Mouse (Mus musculus) induced T-regulatory cell, adult 2 months (primary cell): ENCODE measurements around the gene Mef2d.
"Not testable (repeated sequence)": the region's sequence is repeated elsewhere in the genome, so short reads cannot be mapped to it uniquely, and the experiment has no call there.

Experiments used
- DNase-seq: peaks from one replicate; pipeline ENCODE4 v3.0.0-alpha.2; 2012; ENCODE audit warnings: low read depth

The Mef2d gene

GRCm38 (mm10) chr3:88150061-88150998 lies 8.2 kb downstream of the Mef2d start:
- peak; percentile 29 for DNase-seq

GRCm38 (mm10) chr3:88150999-88151364 lies 8.8 kb downstream of the Mef2d start:
- peak; percentile 83 for DNase-seq

- peak; percentile 43 for DNase-seq
Observed at GRCm38 (mm10) chr3:88152056-88152455, 9.9 kb downstream of the Mef2d start.

- peak; percentile 26 for DNase-seq
Observed at GRCm38 (mm10) chr3:88153290-88154011, 11.3 kb downstream of the Mef2d start.

- no peak for DNase-seq
Observed at GRCm38 (mm10) chr3:88154236-88154635, 12.1 kb downstream of the Mef2d start.

- no peak for DNase-seq
Observed at GRCm38 (mm10) chr3:88156817-88157216, 14.6 kb downstream of the Mef2d start.

GRCm38 (mm10) chr3:88157771-88158597 lies 15.8 kb downstream of the Mef2d start:
- DNase-seq = peak; percentile 66

- no peak for DNase-seq
Observed at GRCm38 (mm10) chr3:88158991-88159390, 16.8 kb downstream of the Mef2d start.

GRCm38 (mm10) chr3:88160856-88161255 lies 18.7 kb downstream of the Mef2d start:
- no peak for DNase-seq

GRCm38 (mm10) chr3:88162259-88162658 lies 20.1 kb downstream of the Mef2d start:
- no peak for DNase-seq

- DNase-seq = no peak
Observed at GRCm38 (mm10) chr3:88162811-88163210, 20.6 kb downstream of the Mef2d start.

- no peak for DNase-seq
Observed at GRCm38 (mm10) chr3:88163847-88164246, 21.7 kb downstream of the Mef2d start.

- DNase-seq = no peak
Observed at GRCm38 (mm10) chr3:88164263-88164662, 22.1 kb downstream of the Mef2d start.

GRCm38 (mm10) chr3:88166056-88166455 lies 23.9 kb downstream of the Mef2d start:
- no peak for DNase-seq

- no peak for DNase-seq
Observed at GRCm38 (mm10) chr3:88170361-88170760, 28.2 kb downstream of the Mef2d start.

- DNase-seq = no peak
Observed at GRCm38 (mm10) chr3:88172440-88172839, 30.3 kb downstream of the Mef2d start.

GRCm38 (mm10) chr3:88173375-88173774 lies 31.2 kb downstream of the Mef2d start:
- DNase-seq = peak; percentile 76

GRCm38 (mm10) chr3:88174894-88175293 lies 32.7 kb downstream of the Mef2d start:
- no peak for DNase-seq

GRCm38 (mm10) chr3:88177106-88177505 lies 34.9 kb downstream of the Mef2d start:
- DNase-seq = no peak

GRCm38 (mm10) chr3:88177562-88178345 lies 35.6 kb downstream of the Mef2d start:
- peak; percentile 99 for DNase-seq

- not testable (repeated sequence) for DNase-seq
Observed at GRCm38 (mm10) chr3:88178346-88178733, 36.2 kb downstream of the Mef2d start.
